Mouse (Mus musculus) spleen, adult 2 months (tissue): ENCODE results near the gene Lhx4.

Experiments used
- CTCF ChIP-seq: fragments of 200-500 bp; IDR thresholded peaks from 2 replicates; pipeline ENCODE4 v1.5.1; 2011; ENCODE audit warnings: mild to moderate bottlenecking, inconsistent platforms; ENCODE audit not compliant: insufficient read depth, insufficient read length, insufficient replicate concordance; ENCODE audit errors: extremely low read depth
- POLR2A ChIP-seq: fragments of 200-500 bp; IDR thresholded peaks from 2 replicates; pipeline ENCODE4 v1.6.1; 2011; ENCODE audit warnings: low read depth, low read length, inconsistent platforms

DNA sequence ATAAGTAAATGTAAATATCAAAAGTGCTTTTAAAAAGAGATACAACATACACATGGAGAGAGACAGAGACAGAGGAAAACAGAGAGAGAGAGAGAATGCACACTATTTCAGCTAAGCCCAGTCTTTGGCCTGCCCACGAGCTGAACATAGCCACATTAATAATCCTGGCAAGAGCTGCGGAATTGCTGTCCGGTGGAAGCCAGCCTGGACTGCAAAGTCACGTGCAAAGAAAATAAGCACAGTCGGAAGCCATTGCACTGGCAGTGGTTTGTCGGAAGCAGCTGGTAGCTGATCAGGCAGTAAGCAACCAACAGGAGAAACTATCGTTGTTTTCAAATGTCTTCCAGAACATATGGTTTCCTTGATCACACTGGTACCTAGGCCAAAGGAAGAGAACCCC lies 6.1 kb upstream of the Lhx4 start:
- no peak for TF ChIP-seq CTCF
- no peak for TF ChIP-seq POLR2A
